Mouse (Mus musculus): ENCODE results near the gene Osbpl11. TPM values are rescaled to one million over a fixed set of nuclear protein-coding genes. Genes with fewer than 3 reads are reported as not detected.

Osbpl11 gene
- total RNA-seq, 2 experiments from 2014 or later = 8.0 to 22.3 TPM

DNA sequence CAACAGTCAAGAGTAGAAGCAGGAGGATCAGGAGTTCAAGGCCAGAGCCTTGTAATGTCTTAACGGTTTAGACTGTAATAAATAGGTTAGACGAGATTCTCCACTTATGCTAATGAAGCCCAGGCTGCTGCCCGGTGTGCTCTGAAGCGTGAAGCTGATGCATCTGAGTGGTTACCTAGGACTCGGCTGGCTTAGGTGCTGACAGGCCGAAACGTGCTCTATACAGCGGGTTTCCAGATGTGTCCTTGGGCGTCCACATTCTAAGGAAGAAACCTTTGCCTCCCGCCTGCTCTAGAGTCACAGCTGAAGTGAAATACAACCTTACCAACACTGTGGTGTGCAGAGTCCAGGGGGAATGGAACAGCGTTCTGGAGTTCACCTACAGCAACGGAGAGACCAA is 49.3 kb downstream of the Osbpl11 start:
- no peak for ATAC-seq (replicated peaks; ENCODE audit: poor library complexity, severe bottlenecking)

DNA sequence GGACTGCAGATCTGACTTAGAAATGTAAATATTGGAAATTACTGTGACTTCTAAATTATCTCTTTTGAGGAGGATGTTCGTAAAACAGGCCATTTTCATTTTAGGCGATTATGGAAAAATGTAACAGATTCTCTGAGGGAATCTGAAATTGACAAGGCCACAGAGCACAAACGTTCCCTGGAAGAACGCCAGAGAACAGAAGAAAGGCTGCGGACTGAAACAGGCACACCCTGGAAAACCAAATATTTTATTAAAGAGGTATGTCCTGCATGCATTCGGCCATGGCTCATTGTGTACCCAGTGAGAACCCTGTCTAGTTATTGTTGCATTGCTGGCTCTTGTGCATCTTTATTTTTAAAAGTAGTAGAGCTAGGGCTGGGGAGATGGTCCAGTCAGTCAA is 51.3 kb downstream of the Osbpl11 start:
- no peak for ATAC-seq (replicated peaks; ENCODE audit: poor library complexity, severe bottlenecking)

DNA sequence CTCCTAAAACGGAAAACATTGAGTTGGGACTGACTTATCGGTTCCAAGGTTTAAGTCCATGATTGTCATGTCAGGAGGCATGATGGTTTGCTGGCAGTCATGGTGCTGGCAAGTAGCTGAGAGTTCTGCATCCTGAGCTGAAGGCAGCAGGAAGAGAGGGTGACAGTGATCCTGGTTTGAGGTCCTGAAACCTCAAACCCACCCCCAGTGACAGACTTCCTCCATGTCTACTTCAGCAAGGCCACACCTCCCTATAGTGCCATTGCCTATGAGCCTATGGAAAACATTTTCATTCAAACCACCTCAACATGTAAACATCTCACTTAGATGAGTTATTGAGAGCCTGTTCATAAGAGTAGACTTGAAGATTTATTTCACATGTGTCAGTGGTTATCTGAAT is 54.4 kb downstream of the Osbpl11 start:
- ATAC-seq (replicated peaks; ENCODE audit: poor library complexity, severe bottlenecking) = no peak

DNA sequence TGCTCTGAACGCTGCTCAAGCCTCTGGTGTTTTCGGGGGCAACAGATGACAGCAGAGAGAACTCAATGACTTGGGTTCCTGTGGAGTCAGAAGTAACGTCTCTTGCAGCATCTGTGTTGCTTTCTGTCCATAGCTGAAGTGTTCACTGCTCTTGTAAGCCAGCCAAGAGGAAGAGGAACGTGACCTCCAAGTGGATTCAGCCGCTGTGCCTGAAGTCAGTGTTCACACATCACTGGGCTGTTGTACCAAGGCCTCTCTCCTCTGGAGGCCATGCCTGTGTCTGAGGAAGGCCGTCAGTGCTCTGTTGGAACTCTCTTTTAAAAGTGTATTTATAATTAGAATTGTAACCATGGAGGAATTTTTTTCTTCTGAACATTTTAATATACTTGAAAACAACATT is 57.2 kb downstream of the Osbpl11 start:
- ATAC-seq (replicated peaks; ENCODE audit: poor library complexity, severe bottlenecking) = no peak

DNA sequence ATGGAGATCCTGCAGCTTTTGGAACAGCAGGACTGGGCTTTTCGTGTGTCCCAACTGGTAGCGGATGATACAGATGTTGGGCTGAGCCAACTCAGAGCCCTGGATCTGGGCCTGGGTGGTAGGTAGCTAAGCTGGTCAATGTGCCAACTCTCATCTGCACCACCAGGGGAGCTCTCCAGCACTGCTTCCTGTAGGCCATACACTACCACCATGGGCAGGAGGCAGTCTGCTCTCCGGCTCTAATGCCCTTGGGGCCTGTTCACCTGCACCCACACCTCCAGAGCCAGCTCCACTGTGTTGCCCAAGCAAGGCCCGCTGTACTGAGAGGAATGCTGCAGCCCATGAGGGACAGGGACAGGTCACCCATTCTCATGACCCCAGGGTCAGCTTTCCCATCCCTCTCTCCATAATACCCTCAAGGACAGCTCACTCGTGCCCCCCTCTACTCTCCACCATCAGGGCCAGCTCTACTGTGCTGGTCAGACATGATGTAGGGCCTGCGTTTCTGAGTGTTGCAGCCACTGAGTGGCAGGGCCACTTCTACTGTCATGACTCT is 59.3 kb downstream of the Osbpl11 start:
- ATAC-seq (replicated peaks; ENCODE audit: poor library complexity, severe bottlenecking) = peak; percentile 62

DNA sequence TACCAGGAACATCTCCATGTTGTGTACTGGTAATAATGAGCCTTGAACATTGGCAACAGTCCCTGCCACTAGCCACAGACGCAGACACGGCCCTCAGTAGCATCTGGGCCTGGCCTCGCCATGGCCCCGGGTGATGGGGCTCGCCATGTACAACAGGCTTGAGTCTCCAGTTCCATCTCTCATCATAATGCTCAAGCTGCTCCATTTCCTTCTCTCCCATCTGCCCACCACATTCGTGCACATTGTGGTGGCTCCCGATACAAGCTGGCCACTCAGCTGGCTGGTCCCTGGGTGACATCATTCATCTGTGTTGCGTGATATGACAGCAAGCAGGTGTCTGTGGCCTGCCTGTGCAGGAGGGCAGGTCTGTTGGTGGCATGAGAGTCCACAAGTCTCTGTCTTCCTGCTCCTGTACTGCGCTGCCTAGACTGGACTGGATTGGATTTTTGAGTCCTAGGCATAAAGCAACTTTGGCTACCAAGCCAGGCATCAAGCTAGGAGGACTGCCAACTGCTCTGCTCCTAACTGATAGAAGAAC is 60.1 kb downstream of the Osbpl11 start:
- no peak for ATAC-seq (replicated peaks; ENCODE audit: poor library complexity, severe bottlenecking)

DNA sequence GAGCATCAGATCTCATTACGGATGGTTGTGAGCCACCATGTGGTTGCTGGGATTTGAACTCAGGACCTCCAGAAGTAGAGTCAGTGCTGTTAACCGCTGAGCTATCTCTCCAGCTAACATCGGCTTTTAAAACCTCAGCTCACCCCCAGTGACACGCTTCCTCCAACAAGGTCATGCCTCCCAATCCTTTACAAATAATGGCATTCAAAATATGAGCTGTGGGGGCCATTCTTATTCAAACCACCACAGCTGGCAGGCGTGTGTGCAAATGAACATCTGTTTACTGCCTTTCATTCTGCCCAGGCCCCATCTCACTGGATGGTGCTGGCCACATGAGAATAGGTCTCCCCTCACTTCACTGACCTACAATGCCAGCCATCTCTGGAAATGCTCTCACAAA is 61.7 kb downstream of the Osbpl11 start:
- no peak for ATAC-seq (replicated peaks; ENCODE audit: poor library complexity, severe bottlenecking)

DNA sequence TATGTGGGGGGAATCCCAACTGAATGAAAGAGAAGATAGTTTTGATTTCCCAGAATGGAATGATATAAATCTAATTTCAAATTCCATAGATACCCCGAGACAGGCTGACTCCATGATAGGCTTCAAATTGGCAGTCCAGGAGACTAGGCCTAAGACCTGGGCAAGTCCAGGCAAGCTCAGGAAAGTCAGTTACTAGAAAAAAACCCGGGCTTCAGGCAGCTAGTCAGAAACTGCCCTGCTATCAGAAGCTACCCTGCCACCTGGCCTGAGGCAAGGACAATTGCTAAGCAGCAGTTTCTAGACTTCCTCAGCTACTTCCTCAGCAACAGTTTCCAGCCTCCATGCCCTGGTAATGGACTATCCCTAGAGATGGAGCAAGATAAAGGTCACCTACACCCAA is 62.1 kb downstream of the Osbpl11 start:
- ATAC-seq (replicated peaks; ENCODE audit: poor library complexity, severe bottlenecking) = no peak

DNA sequence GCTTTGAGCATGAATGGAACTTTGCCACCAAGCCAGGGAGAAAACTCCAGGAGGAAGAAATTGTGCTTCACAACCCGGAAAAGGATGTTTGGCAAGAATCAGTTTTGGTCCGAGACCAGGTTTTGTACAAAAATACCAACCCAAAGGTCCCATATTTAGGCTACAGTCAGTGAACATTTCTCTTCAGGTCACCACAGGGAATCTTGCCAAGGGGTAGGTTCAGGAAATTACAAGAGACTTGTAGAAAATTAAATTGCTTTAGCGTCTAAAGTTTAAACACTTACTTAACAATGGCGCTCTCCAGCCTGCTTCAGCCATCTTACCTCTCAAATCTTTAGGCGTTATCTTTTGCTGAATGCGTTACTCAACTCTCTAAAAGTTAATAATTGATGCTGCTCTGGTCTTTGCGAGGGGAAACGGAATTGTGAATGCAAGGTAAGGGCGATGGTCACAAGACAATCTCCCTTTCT is 65.8 kb downstream of the Osbpl11 start:
- 0 out of 2 replicates have a peak, but pooled peaks have one; percentile 5 for ATAC-seq (replicated peaks; ENCODE audit: poor library complexity, severe bottlenecking)

DNA sequence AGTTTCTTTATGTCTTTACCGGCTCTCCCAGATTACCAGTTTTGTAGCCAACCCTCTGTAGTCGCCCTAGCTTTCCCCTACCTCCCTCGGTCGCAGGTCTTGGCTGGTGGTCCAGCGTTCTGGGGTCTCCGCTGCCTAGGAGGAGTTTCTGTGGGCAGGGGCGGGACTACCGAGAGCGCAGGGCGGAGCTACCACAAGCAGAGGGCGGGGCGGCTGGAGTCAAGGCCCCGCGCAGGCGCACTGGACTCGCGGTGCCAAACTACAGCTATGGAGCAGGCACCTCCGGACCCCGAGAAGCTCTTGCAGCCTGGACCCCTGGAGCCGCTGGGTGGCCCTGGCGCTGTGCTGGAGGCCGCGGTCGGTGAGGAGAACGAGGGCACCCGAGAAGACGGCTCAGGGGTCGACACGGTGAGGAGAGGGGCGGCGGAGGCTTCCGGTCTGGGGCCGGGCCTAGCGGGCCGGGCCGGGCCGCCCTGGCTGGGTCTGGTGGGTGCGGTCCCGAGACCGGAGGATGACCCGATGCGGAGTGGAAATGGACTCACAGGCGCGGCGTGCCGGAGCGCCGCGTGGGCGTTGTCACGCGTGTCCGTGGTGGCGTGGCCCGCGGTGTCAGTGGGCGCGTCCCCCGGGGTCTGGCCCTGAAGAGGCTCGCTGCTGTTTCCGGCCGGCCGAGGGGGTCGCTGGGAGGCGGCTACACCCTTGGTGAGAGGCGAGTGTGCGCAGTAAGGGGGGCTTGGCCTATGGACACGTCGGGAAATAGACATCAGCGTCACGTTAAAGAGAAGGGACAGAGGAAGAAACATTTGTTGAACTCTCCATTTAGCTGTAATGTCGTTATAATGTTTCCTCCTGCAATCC is 66.6 kb downstream of the Osbpl11 start, which contains the start of gene Snx4:
Snx4 (plus strand) TSS at position 249 of the 858 bp plus-strand sequence.
- ATAC-seq (replicated peaks; ENCODE audit: poor library complexity, severe bottlenecking) = peak; percentile 86

DNA sequence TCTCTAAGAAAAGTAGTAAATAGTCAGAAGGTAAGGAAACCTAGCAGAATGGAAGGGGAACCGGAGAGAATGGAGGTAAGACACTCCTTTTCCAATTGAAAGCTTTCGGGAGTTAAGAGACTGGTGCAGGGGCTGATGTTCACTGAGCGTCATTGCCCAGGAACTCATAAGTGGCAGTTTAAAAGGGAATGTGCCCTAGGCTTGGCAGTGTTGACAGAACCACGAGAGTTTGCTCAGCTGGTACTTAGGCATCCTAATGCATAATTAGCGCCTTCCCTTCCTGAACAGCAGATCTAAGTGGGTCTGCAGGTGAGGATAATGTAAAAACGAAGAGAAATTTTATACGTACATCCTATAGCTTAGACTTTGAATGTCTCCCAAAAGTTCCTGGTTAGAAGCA is 70.7 kb downstream of the Osbpl11 start:
- ATAC-seq (replicated peaks; ENCODE audit: poor library complexity, severe bottlenecking) = no peak

DNA sequence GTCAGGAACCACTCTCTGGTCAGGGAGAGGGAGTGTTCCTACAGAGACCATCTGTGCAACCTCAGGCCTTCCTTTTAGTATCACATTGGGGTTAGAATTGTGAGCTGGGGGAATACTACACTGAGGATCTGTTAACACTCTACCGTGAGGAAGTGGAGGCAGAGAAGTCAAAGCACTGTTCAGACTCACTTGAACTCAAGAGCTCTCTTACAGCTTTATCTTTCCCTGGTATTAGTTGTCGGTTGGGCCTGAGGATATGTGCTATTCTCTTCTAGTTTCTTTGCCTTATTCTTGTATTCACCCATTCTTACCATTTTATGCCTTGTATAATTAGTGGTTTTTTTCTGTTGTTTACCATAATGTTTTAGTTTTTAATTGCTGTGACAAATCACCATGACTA is 73.7 kb downstream of the Osbpl11 start:
- no peak for ATAC-seq (replicated peaks; ENCODE audit: poor library complexity, severe bottlenecking)

DNA sequence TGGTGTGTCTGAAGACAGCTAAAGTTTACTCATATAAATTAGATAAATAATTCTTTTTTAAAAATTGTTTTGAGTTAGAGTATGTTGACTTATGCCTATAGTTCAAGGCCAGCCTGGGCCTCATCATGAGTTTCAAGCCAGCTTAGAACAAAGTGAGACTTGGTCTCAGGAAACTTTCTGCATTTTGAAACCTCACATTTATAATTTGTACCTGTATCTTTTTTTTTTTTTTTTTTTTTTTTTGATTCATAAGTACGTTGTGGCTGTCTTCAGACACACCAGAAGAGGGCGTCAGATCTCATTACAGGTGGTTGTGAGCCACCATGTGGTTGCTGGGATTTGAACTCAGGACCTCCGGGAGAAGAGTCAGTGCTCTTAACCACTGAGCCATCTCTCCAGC is 75.0 kb downstream of the Osbpl11 start:
- ATAC-seq (replicated peaks; ENCODE audit: poor library complexity, severe bottlenecking) = no peak

DNA sequence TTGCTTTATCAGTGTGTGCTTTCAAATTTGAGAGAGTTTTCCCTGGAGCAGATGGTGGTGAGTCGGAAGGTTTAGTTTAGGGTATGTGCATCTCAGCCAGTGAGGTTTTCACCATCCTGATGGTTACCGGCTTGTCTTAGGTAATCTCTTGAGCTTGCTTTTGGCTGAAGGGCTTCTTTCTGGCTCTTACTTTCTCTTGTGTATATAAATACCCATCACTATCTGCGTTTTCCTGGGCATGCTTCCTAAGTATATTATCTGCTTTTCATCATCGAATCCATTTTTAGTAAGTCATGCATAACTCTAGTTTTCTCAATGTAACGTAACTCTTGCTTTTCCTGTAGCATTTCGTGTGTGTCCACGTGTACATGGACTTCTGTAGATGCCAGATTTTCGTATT is 76.0 kb downstream of the Osbpl11 start:
- no peak for ATAC-seq (replicated peaks; ENCODE audit: poor library complexity, severe bottlenecking)

DNA sequence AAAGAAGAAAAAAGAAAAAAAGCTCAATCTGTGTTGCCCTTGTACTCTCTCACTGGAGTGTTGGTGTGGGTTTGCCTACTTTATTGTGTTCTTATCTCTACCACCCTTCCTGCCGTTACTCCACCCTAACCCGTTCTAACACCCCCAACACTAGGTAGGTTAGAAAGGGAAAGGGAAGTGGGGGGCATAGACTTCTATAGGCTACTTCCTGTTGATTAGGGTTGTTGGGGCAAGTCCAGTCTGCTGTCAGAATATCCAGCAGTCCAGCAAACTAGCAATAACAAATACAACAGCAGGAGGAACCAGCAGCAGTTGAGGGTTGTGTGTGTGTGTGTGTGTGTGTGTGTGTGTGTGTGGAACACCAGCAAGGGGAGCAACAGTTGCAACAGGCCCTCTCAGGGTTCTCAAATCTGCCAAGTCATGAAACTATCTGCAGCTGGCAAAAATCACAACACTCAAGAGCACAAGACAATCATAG is 76.8 kb downstream of the Osbpl11 start:
- ATAC-seq (replicated peaks; ENCODE audit: poor library complexity, severe bottlenecking) = peak; percentile 79

DNA sequence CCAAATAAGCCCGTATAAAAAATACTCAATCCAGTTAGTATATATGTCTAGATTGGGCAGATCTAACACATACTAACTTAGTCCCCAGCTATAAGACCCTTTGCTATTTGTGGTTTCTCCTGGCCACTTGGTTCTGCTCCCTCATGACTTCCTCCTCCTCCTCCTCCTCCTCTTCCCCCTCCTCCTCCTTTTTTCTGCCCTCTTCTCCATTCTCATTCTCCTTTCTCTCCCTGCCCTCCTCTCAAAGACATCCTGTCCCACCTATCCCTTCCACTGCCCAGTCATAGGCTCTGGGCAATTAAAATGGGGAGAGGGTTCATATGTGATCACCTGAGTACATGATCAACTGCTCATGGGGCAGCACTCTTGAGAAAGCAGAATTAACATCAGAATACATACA is 77.2 kb downstream of the Osbpl11 start:
- peak; percentile 6; the same call in 1 of the 2 replicates for ATAC-seq (replicated peaks; ENCODE audit: poor library complexity, severe bottlenecking)

DNA sequence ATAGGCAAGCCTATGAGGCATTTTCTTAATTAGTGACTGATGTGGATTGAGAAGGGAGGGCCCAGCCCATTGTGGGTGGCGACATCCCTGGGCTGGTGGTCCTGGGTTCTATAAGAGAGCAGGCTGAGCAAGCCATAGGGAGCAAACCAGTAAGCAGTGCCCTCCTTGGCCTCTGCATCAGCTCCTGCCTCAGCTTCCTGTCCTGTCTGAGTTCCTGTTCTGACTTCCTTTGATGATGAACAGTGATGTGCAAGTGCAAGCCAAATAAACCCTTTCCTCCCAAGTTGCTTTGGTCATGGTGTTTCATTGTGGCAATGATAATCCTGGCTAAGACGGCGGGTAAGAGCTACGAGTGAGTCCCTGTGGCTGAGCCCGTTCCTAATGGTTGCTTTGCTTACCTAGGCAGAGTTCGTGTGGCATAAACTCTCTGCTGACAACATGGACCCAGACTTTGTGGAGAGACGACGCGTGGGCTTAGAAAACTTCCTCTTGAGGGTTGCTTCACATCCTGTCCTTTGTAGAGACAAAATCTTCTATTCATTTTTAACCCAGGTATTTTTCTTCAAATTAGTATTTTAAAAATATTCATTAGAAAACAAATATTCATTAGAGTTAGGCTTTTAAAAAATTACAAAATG is 82.9 kb downstream of the Osbpl11 start:
- ATAC-seq (replicated peaks; ENCODE audit: poor library complexity, severe bottlenecking) = peak; percentile 53

DNA sequence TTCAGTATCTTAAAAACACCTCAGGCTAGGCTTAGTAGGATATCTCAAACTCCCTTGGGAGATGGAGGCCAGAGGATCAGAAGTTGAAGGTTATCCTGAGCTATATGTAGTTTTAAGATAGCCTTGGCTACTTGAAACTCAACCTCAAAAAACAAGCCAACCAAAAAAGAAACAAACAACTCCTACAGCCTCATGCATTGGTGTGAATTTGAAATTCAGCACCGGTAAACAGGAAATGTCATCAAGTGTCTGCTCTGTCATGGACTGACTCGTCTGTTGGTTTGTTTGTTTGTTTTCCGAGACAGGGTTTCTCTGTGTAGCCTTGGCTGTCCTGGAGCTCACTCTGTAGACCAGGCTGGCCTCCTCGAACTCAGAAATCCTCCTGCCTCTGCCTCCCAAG is 87.0 kb downstream of the Osbpl11 start:
- ATAC-seq (replicated peaks; ENCODE audit: poor library complexity, severe bottlenecking) = no peak

DNA sequence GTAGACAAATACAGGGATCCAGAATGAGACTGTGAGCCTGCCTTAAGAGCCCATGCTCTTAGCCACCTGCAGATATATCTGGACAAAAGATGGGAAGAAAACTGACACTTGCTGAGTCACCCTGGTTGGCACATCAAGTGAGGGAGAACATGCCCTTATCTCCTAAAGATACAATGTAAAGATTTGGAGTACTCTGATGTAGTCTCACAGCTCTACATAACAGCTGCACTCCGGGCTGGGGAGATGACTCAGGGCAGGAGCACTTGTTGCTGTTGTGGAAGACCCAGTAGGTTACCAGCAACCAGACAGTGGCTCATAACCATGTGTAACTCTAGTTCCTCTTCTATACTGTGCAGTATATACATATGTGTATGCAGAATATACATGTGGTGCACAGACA is 98.2 kb downstream of the Osbpl11 start:
- no peak for ATAC-seq (replicated peaks; ENCODE audit: poor library complexity, severe bottlenecking)

DNA sequence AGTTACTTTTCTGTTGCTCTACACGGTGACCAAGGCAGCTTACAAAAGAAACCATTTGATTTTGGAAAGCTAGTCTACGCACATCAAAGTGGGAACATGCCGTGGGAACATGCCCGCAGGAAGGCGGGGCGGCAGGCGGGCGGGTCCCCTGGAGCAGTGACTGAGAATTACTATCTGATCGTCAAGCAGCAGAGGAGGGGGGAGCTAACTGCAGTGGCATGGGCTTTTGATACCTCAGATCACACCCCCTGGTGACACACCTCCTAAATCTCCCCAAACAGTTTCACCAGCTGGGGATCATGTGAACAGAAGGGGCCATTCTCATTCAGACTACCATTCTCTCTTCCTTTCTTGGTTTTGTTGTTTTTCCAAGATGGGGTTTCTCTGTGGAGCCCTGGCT is 103.7 kb downstream of the Osbpl11 start:
- no peak for ATAC-seq (replicated peaks; ENCODE audit: poor library complexity, severe bottlenecking)

DNA sequence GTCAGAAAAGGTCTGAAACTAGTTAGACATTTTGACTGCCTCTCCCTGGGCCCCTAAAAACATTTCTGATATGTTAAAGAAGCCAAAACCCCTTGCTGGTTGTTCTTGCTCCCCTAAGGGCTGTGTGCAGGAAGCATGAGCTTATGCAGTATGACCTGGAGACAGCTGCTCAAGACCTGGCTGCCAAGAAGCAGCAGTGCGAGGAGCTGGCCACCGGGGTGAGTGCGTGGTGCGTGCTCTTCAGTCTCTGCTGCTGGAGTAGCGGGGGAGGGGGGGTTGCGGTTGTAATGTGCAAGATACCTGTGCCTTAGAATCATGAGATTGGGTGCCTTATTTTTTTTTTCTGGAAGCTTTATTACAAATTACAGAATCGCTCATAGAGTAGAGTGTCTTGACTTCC is 105.1 kb downstream of the Osbpl11 start:
- no peak for ATAC-seq (replicated peaks; ENCODE audit: poor library complexity, severe bottlenecking)
